Mouse (Mus musculus) common myeloid progenitor, adult 5-6 weeks (primary cell): ENCODE measurements around the gene Krtap5-3. TPM values are rescaled to one million over a fixed set of nuclear protein-coding genes. Genes with fewer than 3 reads are reported as not detected.

Experiments used
- total RNA-seq: library from RNA; stranded (forward); fragments of 200-1000, 187-1606 nt; gene quantifications from 2 replicates; pipeline ENCODE4 v1.2.3, GENCODE M21; 2017

Krtap5-3 gene
- total RNA-seq, 1 experiment from 2014 or later: not detected

Other genes with a start within 250 kb of the Krtap5-3 start
- gene Mob2, start 140.3 kb upstream of the Krtap5-3 start, total RNA-seq: 41.2 and 45.7 TPM in 2 replicates
- gene Dusp8, start 105.5 kb upstream of the Krtap5-3 start, total RNA-seq: under 0.01 TPM in 1 of 2 replicates, not detected in the other
- gene Gm45618, start 80.6 kb upstream of the Krtap5-3 start, total RNA-seq: not detected in 2 replicates
- not detected in 2 replicates for gene Gm39115, start 65.3 kb upstream of the Krtap5-3 start, total RNA-seq
- gene Gm45337, start 56.8 kb upstream of the Krtap5-3 start, total RNA-seq: not detected in 2 replicates
- gene Gm29735, start 44.3 kb upstream of the Krtap5-3 start, total RNA-seq: not detected in 2 replicates
- gene Gm4553, start 35.6 kb upstream of the Krtap5-3 start, total RNA-seq: not detected in 2 replicates
- gene Krtap5-2, start 25.4 kb upstream of the Krtap5-3 start, total RNA-seq: not detected in 2 replicates
- gene Gm10153, start 11.0 kb upstream of the Krtap5-3 start, total RNA-seq: not detected in 2 replicates
- not detected in 2 replicates for gene Gm7579, start 10.5 kb downstream of the Krtap5-3 start, total RNA-seq
- not detected in 2 replicates for gene Krtap5-5, start 28.6 kb downstream of the Krtap5-3 start, total RNA-seq
- gene Gm40460, start 39.7 kb downstream of the Krtap5-3 start, total RNA-seq: not detected in 2 replicates
- not detected in 2 replicates for gene Gm2431, start 57.0 kb downstream of the Krtap5-3 start, total RNA-seq
- gene Gm4559, start 73.0 kb downstream of the Krtap5-3 start, total RNA-seq: not detected in 2 replicates
- gene Krtap5-1, start 95.8 kb downstream of the Krtap5-3 start, total RNA-seq: not detected in 2 replicates
- not detected in 2 replicates for gene Krtap5-4, start 102.2 kb downstream of the Krtap5-3 start, total RNA-seq
- gene Ifitm10, start 172.4 kb downstream of the Krtap5-3 start, total RNA-seq: not detected in 2 replicates
- 12.4 and 58.4 TPM in 2 replicates for gene Gm49369, start 181.3 kb downstream of the Krtap5-3 start, total RNA-seq
- gene Ctsd, start 186.7 kb downstream of the Krtap5-3 start, total RNA-seq: 114 and 134 TPM in 2 replicates
- not detected in 2 replicates for gene Syt8, start 233.5 kb downstream of the Krtap5-3 start, total RNA-seq
- gene Tnni2, start 240.4 kb downstream of the Krtap5-3 start, total RNA-seq: 1.8 and 3.7 TPM in 2 replicates